Mouse (Mus musculus) cerebellum, adult 8-10 months (tissue): ENCODE data around the gene Acyp1.
"Not testable (repeated sequence)": the region's sequence is repeated elsewhere in the genome, so short reads cannot be mapped to it uniquely, and the experiment has no call there.

ENCODE experiments used
- DNase-seq: peaks from one replicate; pipeline ENCODE4 v3.0.0; 2022

Gene Acyp1

DNA sequence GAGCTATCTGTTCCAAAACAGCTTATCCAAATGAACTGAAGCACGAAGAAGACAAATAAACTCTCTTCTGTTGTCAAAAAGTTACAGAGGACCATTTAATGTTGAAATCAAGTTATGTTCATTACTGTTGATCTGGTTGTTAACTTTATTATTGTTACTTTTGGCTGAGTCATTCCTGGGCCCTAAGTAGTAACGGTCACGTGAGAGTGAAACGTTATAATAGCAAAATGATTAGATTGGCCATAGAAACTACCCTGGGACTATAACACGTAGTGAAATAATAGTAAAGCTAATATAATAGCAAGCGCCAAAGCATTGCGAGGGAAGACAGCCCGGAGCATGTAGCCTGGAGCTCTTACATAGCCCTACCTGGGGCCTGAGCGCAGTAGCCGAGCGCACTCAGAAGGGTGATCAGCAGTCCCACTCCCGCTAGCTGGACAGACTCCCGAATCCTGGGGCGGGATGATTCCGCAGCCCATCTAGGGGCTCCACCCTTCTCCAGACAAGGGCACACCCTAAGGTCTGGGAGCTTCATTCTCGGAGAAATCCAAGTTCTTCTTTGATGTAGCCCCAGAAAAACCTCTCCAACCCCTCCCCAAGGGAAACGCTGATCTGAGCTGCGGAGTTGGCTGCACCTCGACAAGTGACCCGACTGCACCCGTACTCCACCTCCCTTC lies at the start of gene Acyp1:
TSS of gene Acyp1 (minus strand) at position 630 of the 677 bp plus-strand sequence.
- DNase-seq = no peak

DNA sequence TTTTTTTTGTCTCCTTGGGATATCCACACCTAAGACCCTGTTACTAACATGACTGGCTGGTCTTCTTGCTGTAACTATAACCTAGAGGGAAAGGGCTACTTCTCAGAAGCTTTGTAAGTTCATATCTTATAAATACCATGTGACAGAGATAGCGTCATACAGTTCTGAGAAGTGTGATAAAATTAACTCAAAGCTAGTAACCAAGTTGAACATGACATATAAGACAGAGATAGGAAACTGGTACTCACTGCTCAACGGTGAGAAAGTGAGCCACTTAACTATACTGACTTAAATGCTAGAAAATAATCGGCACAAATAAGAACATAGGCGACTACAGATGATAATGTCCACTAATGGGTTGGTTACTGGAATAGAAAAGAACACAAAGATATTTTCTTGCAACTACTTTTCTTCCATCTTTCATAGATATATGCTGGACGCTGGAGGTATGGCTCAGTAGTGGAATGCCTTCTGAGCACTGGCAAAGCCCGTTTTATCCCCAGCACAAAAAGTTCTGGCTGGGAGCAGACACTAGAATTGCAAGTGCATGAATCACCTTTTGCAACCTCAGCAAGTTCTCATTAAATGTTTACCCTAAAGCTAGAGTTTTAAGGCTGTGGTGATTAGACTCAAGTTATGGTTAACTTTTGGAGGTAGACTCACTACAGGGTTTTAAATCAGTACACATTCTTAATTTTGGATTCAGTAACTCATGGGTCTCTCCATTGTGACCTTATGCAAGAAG lies 49.5 kb upstream of the Acyp1 start:
- DNase-seq = no peak

DNA sequence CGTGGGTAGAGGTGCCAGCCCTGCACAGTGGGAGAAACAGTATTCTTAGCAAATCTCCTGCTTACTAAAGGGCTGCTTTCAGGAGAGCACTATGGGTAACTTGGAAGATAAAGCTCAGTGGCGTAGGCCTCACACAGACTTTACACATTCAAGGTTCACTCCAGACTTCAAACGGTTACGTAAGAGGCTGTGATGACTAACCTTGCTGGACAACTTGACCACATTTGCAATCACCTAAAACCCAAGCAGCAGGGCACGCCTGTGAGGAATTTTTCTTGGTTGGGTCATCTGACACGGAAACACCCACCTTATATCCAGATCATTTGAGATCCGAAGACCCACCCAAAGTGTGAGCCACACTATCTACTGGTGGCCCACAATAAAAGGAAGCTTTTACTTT lies 41.9 kb upstream of the Acyp1 start:
- DNase-seq = no peak

DNA sequence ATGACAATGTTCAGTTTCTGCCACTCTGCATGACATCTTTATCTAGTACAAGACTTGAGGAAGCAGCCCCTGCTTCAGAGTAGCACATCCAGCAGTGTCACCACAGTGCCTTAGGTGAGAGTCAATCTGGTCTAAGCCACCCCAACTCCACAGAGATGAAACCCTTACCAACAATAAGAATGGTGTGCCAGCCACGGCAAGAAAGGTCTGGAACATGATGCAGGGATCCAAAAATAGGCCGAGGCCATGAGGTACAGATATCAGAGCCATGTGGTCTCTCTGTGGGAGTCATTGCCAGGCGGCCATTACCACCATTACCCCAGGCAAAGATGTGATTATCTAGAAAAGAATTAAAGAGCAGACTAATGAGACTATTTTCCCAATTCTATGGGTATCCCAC lies 20.4 kb upstream of the Acyp1 start:
- DNase-seq = peak; percentile 41

DNA sequence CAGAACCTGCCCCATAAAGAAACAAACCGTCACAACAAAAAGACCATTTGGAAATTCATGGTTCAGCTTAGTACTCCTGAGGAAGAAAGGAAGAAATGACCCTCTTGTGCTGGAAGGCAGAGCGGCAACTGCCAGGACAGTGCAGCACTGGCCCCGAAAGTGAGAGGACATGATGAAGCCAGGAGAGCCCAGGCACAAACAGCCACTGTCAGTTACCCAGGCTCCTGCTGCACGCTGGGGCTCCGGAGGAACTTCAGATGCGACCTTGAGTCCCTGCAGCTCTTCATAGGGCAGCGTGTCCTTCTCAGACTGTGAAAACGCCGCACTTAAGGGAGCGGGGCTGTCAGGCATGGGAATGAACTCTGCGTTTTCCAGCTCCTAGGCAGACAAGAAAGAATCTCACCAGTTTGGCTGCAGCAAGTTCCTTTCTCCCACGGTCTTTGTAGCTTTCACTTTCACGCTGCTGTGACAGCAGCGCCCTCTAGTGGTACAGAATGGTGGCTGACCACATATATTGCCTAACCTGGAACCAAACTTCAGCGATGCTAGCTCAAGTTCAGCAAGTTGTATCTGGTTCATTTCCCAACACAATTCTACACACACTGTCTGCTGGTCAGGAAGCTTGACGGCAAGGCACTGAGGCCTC lies 17.1 kb upstream of the Acyp1 start:
- DNase-seq = peak; percentile 81

DNA sequence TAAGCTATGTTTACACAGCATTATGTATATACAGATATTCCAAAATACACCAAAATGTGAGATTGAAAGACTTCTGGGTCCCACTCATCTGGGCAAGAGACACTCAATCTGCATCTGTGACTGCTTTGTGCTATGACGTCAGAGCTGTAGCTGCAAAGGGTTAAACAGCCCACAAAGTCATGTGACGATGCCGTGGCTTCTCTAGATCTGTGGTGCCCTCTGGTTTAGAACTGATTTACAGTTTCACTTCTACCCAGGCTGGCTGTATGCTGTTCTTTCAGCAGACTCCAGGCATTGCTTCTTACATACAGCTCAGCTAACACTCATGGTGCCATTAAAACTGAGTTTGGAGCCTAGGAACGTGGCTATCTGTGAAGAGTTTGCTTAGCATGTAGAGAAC lies 16.5 kb upstream of the Acyp1 start:
- DNase-seq = no peak

DNA sequence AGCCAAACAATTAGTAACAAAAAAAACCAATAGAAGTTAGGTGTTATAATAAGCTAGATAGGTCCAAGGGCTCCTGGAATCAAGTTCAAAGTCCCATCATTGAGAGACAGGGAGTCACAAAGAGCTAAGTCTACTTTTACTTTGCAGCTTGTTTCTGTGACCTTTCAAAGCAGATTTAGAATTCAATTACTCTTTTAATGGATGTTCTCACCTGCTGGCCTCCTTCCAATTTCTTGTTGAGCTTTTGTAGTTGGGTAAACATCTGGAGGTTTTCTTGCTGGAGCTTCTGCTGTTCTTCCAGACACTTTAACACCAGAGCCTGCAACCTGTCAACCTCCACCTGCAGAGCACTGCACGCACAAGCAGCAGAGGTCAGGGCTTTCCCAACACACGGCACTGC lies 15.0 kb upstream of the Acyp1 start:
- no peak for DNase-seq

DNA sequence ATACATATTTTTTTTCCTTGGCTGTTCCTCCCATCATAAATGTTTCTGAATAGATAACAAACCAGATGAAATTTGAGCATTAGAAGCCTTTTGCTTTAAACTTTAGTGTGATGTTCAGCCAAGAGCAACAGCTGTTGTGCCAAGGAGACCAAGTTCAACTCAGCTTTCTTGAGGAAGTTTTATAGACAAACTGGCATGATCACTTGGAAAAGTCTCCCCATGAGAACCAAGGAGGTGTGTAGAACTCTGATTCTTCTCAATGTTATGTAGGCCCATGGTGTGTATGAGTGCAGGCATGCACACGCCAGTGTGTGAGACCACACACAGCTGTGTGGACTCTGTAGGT lies 10.6 kb upstream of the Acyp1 start:
- DNase-seq = no peak

DNA sequence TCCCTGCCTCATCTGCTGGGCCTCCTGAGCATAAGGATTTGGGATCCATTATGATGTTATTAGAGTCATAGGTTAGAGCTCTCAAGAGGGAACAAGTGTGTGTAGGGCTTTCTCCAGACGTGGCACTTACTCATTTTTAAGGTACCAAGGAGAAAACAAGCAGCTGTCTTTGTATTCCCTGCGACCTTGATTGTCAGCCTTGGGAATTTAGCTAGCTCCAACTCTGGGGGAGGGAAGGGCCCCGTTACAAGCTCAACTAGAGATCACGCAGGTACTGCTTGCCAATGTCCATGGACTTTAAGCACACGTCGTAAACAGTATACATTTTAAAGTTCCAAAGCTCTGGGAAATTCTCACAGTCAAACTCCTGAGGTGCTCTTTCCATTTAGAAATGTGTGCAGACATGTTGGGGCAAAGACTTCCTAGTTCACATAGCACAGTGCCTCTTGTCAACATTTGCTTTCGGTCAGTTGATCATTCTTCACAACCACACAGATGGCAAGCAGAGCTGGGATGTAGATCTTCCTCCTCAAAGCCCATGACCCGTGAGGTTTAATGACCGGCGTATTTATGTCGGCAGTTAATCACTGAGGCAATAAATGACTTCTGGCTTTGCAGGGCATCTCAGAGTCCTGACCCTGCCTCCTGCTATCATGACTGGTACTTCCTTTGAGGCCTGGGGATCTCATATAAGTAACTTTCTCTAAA lies 10.0 kb upstream of the Acyp1 start:
- DNase-seq = no peak

DNA sequence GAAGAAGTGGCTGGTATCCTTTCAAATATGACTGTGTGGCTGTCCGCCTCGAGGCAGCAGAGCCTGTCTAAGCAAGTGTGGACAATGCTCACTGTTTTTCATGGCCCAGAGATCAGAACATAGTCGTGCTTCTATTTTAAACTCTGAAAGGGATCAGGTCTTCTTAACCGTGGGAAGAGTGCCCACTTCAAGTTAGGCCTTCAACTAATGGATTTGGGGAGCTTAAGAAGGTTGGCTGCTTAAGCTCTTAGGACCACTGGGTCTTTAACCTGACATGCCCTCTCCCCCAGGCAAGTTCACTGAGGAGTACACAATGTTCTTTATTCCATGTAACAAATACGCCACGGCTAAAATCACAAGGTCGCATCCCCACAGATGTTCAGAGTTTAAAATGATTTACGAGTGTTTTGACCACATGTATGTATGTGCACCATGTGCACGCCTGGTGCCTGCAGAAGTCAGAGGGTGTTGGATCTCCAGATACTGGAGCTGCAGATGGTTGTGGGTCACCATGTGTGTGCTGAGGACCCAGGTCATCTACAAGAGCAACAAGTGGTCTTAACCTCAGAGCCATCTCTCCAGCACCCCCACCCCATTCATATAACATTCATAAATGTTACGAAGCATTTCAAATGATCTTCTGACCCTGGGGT lies 9.2 kb upstream of the Acyp1 start:
- DNase-seq = no peak

DNA sequence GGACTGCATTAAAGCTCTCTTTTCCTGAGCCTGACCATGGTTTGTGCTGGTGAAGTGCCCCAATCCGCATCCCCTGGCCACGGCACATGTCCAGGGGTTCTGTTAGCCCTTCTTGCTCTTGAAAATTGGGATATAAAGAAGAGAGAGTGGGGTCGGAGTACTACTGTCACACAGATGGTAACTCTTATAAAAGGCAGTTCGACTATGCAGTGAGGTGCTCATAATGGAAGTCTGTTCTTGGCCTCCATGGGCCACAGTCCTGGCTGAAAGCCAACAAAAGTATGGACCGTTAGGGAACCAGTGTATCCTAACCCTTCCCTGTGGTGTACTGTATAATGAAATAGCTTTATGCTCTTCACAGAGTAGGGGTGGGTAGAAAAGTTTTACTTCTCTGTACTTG lies 8.7 kb upstream of the Acyp1 start:
- no peak for DNase-seq

DNA sequence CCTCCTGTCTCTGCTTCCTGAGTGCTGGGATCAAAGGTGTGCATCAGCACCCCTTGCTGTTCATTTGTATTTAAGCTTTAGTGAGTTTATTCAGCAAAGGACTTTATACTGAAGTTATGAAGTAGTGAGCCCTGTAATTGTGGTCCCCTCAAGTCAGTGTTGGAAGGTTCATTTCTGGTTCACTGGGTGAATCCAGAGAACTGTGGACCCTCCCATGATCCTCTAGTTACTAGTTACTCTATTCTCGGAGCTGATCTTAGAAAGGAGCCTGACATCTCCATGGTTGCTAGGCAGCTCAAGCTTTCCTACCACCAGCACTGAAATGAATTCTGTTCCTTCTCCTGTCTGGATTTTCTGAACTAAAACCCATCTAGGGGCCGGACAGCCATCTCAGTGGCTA lies 7.3 kb upstream of the Acyp1 start:
- DNase-seq = no peak

DNA sequence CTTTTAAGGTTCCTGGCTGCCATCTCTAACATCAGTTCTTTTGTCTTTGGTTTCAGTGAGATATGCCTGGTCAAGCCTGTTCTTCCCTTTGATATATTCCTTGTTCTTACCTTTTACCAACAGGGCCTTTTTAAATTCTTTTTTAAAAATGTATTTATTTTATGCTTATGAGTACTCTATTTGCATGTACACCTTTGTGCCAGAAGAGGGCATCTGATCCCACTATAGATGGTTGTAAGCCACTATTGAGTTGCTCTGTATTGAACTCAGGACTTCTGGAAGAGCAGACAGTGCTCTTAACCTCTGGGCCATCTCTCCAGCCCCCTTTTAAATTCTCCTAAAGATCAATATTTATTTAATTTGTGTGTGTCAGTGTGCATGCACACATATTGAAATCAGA lies 4.7 kb upstream of the Acyp1 start:
- no peak for DNase-seq

DNA sequence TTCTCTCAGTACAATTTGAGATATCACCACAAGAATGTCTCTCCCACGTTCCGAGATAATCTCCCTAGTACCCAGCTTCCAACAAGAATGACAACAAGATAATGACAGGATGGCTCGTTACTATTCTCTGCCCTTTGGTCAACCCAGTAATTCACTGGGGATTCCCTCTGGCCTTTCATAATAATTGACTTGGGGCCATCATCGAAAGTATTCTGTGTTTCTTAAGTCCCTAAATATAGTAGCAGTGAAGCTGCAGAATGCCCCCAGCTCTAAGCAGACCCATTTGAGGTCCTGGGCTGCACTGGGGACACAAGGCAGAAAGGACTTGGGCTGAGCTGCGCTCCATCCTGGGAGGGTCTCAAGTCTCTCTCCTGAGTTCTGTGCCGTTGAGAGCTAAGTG lies 4.0 kb upstream of the Acyp1 start:
- no peak for DNase-seq

DNA sequence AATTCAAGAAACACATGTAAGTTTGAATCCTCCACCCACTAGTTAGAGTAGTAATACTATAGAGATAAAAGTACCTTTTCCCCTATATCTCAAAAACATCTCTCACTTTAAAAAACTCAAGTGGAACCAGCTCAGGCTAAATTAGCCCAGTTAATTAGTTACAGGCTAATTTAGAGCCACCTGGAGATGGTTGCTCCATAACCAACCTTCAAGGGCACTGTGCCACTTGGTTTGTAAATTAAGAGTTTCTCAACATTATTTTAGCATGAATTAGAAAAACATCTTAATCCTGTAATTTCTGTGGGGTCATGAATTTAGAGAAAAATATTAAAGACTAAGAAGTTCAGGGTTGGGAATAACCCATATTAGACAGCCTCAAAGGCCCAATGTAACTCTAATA lies 3.3 kb upstream of the Acyp1 start:
- no peak for DNase-seq

DNA sequence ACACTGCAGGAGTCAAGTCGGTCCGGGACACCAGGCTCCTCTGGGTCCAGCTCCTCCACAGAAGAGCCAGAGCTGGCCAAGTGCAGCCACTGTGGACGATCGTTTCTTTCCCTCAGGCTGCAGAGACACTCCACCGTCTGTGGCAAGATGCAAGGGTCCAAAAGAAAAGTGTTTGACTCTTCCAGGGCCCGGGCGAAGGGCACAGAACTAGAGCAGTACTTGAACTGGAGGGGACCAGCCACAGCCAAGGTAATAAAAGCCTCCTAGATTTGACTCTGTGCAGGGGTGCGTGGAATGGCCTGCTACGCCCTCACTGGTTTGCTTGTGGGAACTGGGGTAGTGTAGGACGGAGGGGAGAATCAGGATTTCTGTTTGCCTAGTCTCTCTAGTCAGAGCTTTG lies 2.4 kb upstream of the Acyp1 start:
- no peak for DNase-seq

DNA sequence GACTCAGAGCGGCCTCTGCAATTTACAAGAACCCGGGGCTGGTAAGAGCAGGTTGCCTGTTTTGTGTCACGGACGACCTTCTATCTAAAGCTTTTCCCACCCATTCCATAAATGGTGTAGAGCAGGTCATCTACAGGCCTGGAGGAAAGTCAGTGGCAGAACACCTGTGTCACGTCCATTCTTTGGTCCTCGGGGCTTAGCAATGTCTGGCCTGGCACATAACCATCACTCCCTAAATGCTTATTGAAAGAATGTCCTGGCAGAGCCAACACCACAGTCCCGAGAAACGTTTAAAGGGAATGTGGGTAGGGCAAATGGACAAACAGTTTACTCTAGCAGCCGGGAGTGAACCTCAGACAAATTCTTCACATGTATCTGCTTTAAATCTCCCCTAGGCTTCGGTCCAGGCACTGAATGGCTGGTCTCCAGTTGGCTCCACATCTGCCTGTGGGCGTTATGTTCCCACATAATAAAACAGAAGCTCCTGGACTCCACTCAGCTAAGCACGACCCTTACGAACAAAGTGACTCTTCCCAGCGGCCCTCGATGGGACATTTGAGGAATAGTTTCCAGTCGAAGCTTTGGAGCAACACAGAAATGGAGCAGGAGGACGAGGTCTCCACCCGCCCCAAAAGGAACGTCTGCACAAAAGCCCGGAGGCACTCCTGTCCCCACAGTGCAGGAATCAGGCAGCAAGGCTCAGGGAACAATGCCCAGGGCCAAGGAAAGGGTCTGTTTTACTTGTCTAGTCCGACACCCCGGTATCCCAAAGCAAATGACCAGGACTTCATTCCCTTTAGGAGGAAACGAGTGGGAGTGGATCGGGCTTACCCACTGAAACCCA lies 1.1 kb upstream of the Acyp1 start:
- no peak for DNase-seq

DNA sequence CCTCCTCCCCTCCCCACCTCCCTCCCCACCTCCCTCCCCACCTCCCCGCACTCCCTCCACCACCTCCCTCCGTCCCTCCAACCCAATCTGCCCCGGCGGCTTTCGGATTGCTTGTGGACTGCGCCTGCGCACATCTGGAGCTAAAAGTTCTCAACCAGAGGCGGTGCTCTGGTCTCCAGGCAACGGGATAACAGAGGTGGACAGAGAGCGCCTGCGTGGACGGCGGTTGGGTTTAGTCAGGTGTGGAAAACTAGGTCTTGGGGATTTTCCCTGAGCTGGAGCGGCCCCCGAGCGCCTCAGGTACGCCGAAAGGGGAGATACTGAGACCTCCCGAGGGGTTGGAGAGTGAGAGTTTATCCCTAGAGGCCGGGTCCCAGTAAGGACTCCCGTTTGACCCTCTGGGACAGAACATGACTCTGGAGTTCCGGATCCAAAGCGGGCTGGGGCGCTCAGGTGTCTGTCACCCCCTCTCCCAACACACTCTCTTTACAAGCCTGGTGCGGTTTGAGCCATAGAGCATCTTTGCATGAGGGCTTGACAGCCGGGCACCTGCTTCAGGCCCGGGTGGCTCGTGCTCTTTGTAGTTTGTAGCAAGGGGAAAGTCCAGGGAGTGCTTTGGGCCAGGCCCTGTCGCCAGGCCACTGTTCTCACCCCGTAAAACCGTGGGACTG lies 383 bp upstream of the Acyp1 start, which contains the start of gene Zc2hc1c:
TSS of gene Zc2hc1c (plus strand) at position 106 of the 671 bp plus-strand sequence.
- no peak for DNase-seq

DNA sequence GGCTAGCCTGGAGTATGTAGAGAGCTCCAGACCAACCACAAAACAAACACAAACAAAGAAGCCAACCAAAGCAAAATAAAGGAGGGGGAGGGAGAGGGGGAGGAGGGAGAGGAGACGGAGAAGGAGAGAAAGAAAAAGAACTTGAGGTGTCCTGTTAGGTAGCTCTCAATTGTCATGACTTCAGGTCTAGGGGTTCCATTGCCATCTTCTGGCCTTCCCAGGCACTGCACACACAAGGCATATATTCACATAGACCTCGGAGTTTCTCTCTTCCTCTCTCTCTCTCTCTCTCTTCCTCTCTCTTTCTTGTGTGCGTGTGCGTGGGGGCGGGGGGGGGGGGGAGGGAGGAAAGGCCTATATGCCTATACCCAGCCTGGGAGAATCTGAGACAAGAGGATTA lies 1.3 kb downstream of the Acyp1 start:
- DNase-seq = no peak

DNA sequence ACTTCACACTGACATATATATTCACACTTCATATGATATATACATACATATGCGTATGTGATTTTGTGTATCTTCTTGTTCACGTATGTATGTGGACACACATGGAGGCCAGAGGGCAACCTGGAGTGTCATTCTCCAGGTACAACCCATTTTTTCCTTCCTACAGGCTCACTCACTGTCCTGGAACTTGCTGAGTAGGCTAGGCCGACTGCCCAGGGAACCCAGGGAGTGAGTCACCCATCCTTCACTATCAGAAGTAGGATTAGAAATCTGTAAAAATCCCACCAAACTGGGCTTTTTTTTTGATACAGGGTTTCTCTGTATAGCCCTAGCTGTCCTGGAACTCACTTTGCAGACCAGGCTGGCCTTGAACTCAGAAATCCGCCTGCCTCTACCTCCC lies 3.2 kb downstream of the Acyp1 start:
- no peak for DNase-seq

DNA sequence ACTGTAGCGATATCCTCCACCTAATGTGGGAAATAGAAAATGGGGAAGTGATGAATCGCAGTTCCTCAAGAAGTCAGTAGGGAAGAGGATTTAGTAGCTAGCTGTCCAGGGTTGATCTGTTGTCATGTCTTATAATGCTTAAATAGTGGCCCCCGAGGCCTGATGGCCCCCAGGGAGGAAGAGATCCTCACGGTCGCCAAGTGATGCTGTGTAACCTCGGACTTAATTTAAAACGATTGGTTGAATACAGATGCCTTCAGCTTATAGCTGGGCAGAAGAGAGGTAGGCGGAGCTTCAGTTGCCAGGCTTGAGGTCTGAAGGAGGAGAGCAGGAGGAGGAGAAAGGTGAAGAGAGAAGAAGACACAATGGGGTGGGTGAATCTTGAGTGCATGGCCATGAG lies 3.9 kb downstream of the Acyp1 start:
- no peak for DNase-seq

DNA sequence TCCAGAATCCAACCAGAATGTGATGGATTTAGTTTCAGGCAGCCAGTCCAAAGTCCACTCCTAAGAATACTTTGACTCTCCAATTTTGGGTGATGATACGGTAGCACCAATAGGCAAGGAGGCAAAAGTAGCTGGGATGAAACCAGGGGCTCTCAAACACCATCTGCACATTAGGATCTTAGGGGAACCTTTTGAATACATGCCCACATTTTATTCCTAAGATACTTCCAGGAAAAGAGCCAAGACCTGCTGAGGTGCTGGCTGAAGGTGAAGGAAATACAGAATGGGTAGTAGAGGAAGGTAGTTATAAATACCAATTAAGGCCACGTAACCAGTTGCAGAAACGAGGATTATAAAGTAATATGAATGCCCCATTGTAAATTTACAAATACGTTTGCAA lies 6.5 kb downstream of the Acyp1 start:
- not testable (repeated sequence) for DNase-seq
